Mouse (Mus musculus) v-Abl transformed pro-B cells (cell line): ENCODE measurements around the gene Aldh1a3.

Experiments
- in situ Hi-C, 2 experiments: fragments of 400-800 bp; cut with MboI; formaldehyde crosslinking; loops; one replicate each; pipeline ENCODE4 v1.15.1; 2025; ENCODE audit not compliant: unreplicated experiment in 2 of 2

Gene Aldh1a3

GRCm38 (mm10) chr7:66342323-66342722, 85.0 kb downstream of the Aldh1a3 start:
- in situ Hi-C loops = loop anchor here in 1 of 2 experiments (5.0 kb wide), 1 partner anchor 35 kb away; no protein-coding TSS in a partner anchor
